Mouse (Mus musculus): Measurements from ENCODE around the gene Dll4.

Gene Dll4

GRCm38 (mm10) chr2:119335535-119335934 lies 10.0 kb downstream of the Dll4 start:
- DNase-seq: no peak

- no peak for DNase-seq
Observed at GRCm38 (mm10) chr2:119336002-119336401, 10.4 kb downstream of the Dll4 start.

DNA sequence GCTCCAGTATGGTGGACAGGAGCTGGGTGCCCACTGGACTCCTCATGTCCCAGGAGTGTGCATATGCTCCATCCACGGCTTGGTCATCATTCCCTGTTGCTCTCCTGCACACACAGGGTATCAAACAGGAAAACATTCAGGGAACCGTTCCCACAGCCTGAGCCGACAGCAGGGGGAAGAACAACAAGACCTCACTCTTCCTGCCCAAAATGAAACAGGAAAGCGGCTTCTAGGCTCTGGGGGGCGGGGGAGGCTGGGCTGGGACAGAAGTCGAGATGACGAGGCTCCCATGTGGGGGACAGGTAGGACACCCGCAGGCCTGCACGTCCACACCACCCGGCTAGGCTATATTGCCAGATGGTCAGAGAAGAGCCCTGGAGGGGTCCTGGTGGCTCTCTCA lies 10.9 kb downstream of the Dll4 start:
- DNase-seq: no peak

DNA sequence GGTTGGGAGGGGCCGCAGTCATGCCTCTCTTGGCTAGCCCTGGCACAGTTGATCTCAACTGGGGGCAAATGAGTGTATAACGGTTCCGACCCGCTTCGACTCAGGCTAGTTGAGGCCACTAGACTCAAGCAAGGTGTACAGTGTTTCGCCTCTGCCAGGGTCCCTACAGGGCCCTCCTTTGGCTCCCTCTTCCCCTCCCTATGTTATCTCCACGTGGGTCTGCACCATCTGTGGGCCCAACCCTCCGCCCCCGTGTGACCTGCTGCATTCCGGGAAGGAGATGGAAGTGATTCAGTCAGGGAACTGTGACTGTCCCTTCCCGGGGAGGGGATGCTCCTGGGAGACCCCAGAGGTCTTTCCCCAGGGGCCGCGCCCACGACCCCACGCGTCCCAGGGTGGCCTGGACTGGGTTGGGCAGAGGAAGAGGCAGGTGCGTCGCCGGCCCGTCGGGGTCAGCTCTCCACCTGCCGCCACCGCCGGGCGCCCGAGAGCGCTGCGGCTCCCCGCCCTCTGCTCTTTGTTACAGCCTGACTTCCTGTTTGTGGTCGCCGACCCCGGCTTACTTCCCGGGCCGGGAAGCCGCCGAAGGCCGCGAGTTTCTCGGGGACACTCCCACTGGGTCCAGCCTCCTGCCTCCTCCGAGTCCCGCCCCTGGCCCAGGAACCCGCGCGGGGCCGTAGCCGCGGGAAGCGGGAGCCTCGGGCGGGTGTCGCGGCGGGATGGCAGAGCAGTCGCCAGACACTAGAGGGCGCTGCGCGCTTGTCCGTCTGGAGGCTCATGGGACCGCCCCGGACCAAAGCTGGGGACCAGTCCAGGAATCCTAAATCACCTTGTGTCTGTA lies 12.1 kb downstream of the Dll4 start:
- DNase-seq: peak; percentile 71

DNA sequence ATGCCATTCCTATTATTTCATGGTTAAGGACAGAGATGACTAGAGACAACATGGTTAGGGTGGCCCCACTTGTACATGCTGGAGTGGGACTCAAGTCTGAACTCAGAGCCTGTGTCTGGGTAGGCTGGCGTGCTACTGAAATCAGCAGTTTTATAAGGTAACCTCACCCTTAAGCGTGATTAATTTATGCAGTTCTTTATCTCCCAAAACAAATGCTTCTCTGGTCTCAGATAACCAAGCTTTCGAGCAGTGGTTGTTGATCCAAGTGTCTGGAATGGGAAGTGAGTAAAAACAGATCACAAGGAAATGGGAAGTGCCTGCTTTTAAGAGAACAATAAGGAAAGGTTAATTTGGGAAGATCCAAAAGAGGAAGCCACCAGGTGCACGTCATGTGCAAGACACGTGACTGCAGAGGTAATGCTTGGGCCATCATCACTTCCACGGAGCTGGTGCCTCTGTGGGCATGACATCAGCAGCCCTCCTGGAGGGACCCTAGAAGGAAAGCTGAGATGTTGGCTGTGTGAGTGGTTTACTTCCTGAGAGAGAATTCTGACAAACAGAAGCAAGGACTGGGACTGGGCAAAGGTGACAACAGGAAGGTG lies 19.1 kb downstream of the Dll4 start:
- no peak for DNase-seq

DNA sequence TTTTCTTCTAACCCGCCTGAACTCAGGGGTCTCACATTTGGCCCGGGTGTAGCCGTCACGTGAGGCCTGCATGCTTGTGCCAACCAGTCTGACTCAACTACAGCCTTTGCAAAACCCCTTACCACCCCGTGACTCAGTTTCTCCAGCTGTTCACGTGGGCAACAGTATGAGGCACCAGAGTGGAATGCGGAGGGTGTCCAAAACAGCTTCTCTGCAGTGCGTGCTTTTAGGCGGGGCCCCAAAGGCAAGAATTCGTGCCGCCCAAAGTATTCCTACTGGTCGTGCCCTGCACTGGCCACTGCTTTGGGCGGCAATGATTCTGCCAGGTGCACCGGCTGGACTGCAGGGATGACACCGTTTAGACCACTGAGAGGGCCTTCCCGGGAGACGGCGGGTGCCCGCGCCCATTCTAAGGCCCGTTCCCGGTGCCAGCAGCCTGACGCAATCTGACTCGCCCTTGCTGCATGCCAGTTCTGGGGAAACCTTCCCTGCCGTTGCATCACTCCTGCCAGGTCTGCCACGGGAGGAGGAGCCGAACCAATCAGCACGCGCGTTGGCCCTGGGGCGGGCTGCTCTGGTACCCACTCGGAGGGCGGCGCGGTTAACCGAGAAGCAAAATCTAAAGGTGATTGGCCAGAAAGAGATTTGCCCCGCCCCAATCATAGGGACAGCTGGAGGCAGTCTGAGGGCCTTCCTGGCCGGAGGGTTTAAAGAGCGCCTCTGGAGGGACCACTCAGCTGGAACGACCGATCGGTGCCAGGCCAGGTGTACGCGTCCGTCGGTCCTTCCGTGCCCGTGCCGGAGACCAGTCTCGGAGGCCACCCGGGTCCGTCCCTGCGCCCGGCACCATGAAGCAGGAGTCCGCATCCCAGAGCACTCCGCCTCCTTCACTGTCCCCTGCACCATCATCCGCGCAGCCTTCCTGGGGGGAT lies 25.2 kb downstream of the Dll4 start, which contains the start of gene Chac1:
Gene Chac1, plus strand, starts transcription at position 675 of the 932 bp plus-strand sequence.
- DNase-seq: peak; percentile 95

DNA sequence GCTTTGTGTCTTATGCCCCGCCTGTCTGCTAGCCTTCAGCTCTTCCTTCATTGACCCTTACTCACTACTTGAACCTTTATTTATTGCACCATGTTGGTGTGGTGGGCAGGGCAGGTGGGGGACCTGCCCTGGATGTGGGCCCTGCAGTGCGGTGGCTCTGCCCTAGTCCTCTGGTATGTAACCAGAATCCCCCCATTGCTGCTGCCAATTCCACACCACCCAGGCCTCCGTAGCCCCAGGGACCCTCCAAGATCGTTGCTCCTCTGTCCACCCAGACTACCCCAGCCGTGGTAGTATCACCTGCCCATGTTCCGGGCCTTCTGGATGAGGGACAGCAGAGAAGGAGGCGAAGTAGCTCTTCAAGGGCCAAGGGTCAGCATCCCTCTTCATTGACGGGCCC lies 28.1 kb downstream of the Dll4 start:
- DNase-seq: no peak

DNA sequence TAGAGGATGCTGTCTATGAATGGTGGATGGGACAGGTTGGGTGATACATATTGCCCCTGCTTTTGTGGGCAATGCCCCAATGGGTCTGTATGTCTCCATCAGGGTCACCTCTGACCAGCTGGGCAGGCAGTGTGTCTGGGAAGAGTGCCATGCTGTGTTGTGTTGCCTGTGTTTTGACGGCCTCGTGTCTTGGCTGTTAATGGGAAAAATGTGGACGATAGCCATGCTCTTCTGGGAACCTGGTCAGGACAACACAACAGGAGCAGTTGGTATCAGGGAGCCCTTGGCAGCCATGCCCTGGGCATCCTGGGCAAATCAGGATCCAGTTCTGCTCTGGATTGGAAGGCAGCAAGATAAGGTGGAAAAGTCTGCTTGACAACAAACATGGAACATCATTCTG lies 29.5 kb downstream of the Dll4 start:
- peak; percentile 25 for DNase-seq

DNA sequence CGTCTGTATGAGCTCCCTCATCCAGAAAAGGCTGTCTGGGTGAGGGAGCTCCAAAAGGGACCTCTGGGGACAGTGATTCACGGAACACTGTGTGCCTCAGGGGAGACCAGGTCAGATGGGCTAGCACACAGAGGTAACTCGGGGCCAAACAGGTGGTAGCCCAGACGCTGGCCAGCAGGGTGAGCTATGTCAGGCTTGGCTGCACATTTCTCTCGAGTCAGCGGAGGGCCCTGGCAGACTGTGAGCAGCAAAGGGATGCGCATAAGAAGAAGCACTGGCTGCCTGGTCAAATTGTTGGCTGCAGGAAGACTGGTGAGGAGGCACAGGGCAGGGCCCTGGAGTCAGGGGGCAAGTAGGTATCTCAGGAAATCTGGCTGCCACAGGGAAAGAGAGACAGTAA lies 30.1 kb downstream of the Dll4 start:
- no peak for DNase-seq

DNA sequence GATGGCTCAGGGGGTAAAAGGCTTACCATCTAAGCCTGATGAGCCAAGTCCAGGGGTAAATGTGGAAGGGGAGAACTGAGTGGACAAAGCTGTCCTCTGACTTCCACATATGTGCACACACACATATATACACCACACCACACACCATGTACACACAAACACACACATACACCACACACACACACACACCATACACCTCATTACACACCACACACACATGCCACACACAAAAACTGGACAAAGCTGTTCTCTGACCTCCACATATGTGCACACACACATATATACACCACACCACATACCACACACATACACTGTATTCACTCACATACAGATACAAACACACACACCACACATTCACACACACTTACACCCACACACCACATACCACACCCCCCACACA lies 30.7 kb downstream of the Dll4 start:
- no peak for DNase-seq

- no peak for DNase-seq
Observed at GRCm38 (mm10) chr2:119356805-119357204, 31.2 kb downstream of the Dll4 start.

GRCm38 (mm10) chr2:119358249-119358648 lies 32.7 kb downstream of the Dll4 start:
- no peak for DNase-seq

- no peak for DNase-seq
Observed at GRCm38 (mm10) chr2:119359721-119360291, 34.2 kb downstream of the Dll4 start.

DNA sequence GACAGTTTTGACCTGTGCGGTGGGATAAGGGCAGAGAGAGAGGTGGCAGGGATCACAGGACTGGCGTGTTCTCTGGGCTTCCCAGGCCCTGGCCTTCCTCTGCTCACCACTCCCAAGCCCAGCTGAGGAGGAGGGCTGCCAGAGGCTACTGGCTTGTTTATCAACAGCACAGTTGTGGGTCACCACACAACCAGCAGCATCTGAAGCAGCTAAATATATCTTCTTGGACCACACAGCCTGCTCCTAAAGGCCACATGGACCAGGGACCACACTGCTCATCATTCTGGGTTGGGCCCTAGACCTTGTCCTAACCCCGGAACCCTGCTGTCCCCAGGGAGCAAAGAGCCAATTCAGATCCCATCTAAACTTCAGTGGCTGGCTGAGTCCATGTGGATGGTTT lies 39.4 kb downstream of the Dll4 start:
- DNase-seq: no peak

DNA sequence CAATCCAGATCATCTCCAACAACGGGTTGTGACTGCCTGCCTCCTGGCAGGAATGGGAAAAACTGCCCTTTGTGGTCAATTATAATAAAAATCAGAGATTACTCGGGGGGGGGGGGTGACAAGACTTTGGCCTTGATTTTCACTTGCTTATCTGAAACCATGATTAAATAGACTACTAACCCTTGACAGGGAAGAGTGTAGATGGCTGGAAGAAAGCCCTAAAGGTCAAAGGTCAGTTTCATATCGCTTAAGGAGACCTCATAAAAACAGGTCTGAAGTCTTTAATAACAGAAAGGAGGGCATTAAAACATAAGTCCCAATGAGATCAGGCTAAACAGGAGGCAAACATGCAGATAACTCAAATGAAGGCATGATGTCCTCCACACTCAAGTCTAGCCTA lies 41.8 kb downstream of the Dll4 start:
- no peak for DNase-seq

GRCm38 (mm10) chr2:119370116-119370515 lies 44.5 kb downstream of the Dll4 start:
- DNase-seq: no peak

DNA sequence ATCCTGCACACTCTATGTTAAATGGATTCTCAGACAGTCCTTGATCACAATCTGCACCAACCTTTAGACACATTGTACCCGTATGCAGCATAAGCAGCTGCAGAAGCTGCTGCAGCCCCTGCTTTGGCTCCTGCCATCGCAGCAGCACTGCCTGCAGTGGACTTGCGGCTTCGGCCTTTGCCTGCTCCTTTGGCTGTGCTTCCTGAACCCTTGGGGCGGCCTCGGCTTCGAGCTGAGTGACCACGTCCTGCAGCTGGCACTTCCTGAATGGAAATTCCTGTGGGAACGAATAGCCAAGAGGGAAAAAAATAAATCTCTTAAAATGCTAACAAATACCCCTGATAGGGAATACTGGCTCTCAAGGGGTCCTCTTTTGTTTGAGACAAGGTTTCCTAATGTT lies 51.7 kb downstream of the Dll4 start:
- no peak for DNase-seq

- no peak for DNase-seq
Observed at GRCm38 (mm10) chr2:119377826-119378225, 52.2 kb downstream of the Dll4 start.

GRCm38 (mm10) chr2:119379455-119379854 lies 53.9 kb downstream of the Dll4 start:
- no peak for DNase-seq
